In the genomic region with DNA sequence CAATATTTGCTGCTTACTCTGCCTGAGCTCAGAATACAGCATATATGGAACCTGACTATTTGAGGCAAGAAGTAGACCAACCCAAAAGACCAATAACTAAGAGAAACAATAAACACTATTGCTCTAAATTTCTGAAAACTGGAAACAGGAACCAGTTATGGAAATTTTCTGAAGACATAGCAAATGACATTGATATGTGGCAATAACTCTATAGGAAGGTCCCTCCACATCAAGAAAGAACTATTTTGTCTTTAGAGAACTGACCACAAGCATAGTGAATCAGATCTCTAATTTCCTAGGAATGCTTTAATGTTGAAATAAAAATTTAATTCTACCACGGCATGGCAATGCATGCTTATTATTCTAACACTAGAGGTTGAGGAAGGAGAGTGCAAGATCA, we compare ENCODE assay signal across 33 mouse cellular contexts.
"Had no signal": no experiment of that assay in that cellular context is flagged by ENCODE, and none has a peak within 500 bp of the region (broad histone marks: within the 10 kb centered on the region; RNA-seq: fewer than 3 reads in every experiment).

No protein-coding gene starts in this region.

- H3K4me1 ChIP-seq: heart, embryonic 10.5 days; heart, embryonic 12.5 days; heart, embryonic 13.5 days; heart, embryonic 15.5 days; hindbrain, embryonic 12.5 days; hindbrain, embryonic 13.5 days; hindbrain, embryonic 15.5 days; intestine, embryonic 15.5 days; kidney, embryonic 15.5 days had no signal

- ATAC-seq: hindbrain, embryonic 16.5 days; hindbrain, postnatal 0 days; inflammation-experienced regulatory T-cells, adult 6 months; intestine, embryonic 15.5 days; intestine, embryonic 16.5 days; intestine, postnatal 0 days had no signal

- H3K27me3 ChIP-seq: heart, embryonic 12.5 days; heart, embryonic 13.5 days; heart, embryonic 15.5 days; hindbrain, embryonic 12.5 days; hindbrain, embryonic 13.5 days; hindbrain, embryonic 15.5 days; intestine, embryonic 15.5 days; kidney, embryonic 15.5 days had no signal

- H3K9me3 ChIP-seq: heart, embryonic 10.5 days; heart, embryonic 12.5 days; heart, embryonic 13.5 days; heart, embryonic 15.5 days; hindbrain, embryonic 12.5 days; hindbrain, embryonic 13.5 days; hindbrain, embryonic 15.5 days; intestine, embryonic 15.5 days; kidney, embryonic 15.5 days had no signal

- H3K4me3 ChIP-seq: heart, embryonic 10.5 days; heart, embryonic 12.5 days; heart, embryonic 13.5 days; heart, embryonic 15.5 days; hindbrain, embryonic 12.5 days; hindbrain, embryonic 13.5 days; hindbrain, embryonic 15.5 days; intestine, embryonic 15.5 days; kidney, embryonic 15.5 days; layer of hippocampus, adult 2 months had no signal

- H3K27ac ChIP-seq: heart, embryonic 10.5 days; heart, embryonic 13.5 days; heart, embryonic 15.5 days; hindbrain, embryonic 12.5 days; hindbrain, embryonic 13.5 days; hindbrain, embryonic 14.5 days; hindbrain, embryonic 15.5 days; hindbrain, postnatal 0 days; intestine, embryonic 15.5 days; kidney, embryonic 15.5 days; kidney, postnatal 0 days; layer of hippocampus, adult 2 months had no signal

- DNase-seq: heart, postnatal 10 days; heart, postnatal 14 days; heart, postnatal 36 days; heart, postnatal 4 days; kidney, adult 11 months; kidney, adult 18-20 months; kidney, adult 2 months; kidney, adult 8-10 months; kidney, adult 9 months; kidney, postnatal 10 days; kidney, postnatal 14 days; kidney, postnatal 25 days; kidney, postnatal 36 days; kidney, postnatal 4 days; layer of hippocampus, adult 9-11 months; layer of hippocampus, postnatal 36 days had no signal

- H3K36me3 ChIP-seq: heart, embryonic 10.5 days; heart, embryonic 12.5 days; heart, embryonic 13.5 days; heart, embryonic 15.5 days; hindbrain, embryonic 12.5 days; hindbrain, embryonic 13.5 days; hindbrain, embryonic 15.5 days; intestine, embryonic 15.5 days; kidney, embryonic 15.5 days had no signal
